Mouse (Mus musculus) ES-Bruce4 (cell line): Measurements from ENCODE around the gene BC051665. TPM values are rescaled to one million over a fixed set of nuclear protein-coding genes. Genes with fewer than 3 reads are reported as not detected.

Experiments used
- H3K27ac ChIP-seq: 2 replicates; pipeline ENCODE4 v1.5.1; 2012; ENCODE audit warnings: low read length, inconsistent platforms; ENCODE audit not compliant: insufficient read depth
- H3K27me3 ChIP-seq: 2 replicates; pipeline ENCODE4 v1.6.1; 2012; ENCODE audit warnings: mild to moderate bottlenecking, low read length, inconsistent platforms; ENCODE audit not compliant: control insufficient read depth, poor library complexity, insufficient read depth, severe bottlenecking
- H3K36me3 ChIP-seq: 2 replicates; pipeline ENCODE4 v1.6.1; 2012; ENCODE audit warnings: inconsistent platforms, mild to moderate bottlenecking, low read length, moderate library complexity; ENCODE audit not compliant: control insufficient read depth, poor library complexity, insufficient read depth, severe bottlenecking
- H3K4me1 ChIP-seq: one replicate; pipeline ENCODE4 v1.8.1; 2011; ENCODE audit warnings: low read length; ENCODE audit not compliant: control insufficient read depth, insufficient read depth
- H3K4me3 ChIP-seq: 2 replicates; pipeline ENCODE4 v1.5.1; 2011; ENCODE audit warnings: low read depth, mild to moderate bottlenecking, low read length
- H3K9ac ChIP-seq: 2 replicates; pipeline ENCODE4 v1.6.1; 2012; ENCODE audit warnings: low read depth, mild to moderate bottlenecking, inconsistent platforms; ENCODE audit not compliant: poor library complexity, severe bottlenecking
- H3K9me3 ChIP-seq: replicated peaks from 2 replicates; pipeline ENCODE4 v1.6.1; 2012; ENCODE audit warnings: mild to moderate bottlenecking, low read length, inconsistent platforms; ENCODE audit not compliant: control insufficient read depth, poor library complexity, insufficient read depth, severe bottlenecking
- CTCF ChIP-seq: IDR thresholded peaks from one replicate; pipeline ENCODE4 v1.8.1; 2011; ENCODE audit warnings: low read depth, low read length
- EP300 ChIP-seq: IDR thresholded peaks from 2 replicates; pipeline ENCODE4 v1.6.1; 2011; ENCODE audit warnings: low read depth, low read length; ENCODE audit not compliant: insufficient read depth
- POLR2A ChIP-seq: IDR thresholded peaks from one replicate; pipeline ENCODE4 v1.8.1; 2011; ENCODE audit warnings: low read length; ENCODE audit not compliant: insufficient read depth
- polyA plus RNA-seq: library from polyadenylated mRNA; stranded (reverse); fragments of >200 nt; gene quantifications from 2 replicates; pipeline ENCODE4 v1.2.4, GENCODE M21; 2011; ENCODE audit warnings: low read depth; ENCODE audit not compliant: missing spikeins, insufficient read depth, insufficient read length

BC051665 gene
- polyA plus RNA-seq, 1 experiment = not detected

DNA sequence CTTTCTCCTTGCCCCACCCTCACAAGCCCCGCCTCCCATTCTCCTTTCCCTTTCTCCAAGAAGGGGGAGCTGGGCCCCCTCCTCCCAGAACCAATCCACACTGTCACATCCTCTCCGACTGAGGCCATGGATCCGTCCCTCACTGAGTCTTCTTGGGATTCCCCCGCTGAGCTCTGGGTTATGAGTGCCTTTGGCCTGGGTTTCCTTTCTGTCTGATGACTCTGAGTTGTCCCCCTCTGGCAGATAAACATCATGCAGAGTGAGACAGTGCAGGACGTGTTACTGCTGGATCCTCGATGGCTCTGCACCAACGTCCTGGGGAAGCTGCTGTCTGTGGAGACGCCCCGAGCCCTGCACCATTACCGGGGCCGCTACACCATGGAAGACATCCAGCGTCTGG, 25.8 kb downstream of the BC051665 start:
- TF ChIP-seq POLR2A (no peak), EP300 (no peak), CTCF (no peak)

DNA sequence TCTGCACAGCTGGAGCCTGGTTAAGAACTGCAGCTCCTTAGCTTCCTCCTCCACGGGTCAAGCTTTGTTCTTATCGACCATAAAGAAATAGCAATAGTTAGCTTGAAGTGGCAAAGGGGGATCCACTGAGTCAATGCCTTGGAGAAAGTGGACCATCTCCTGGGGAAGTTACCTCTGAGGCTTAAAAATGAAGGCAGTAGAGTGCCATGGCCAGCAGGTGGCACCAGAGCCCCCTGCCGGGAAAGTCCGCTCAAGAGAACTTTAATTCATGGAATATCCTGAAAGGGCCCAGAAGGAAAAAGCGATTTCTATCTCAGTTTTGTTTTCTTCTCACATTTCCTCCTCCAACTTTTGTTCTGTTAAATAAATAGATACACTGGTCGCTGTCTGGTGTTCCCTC, 27.0 kb downstream of the BC051665 start:
- TF ChIP-seq EP300 (no peak), POLR2A (no peak), CTCF (peak; percentile 70)
- Histone ChIP-seq H3K9ac (no peak overlapping the region), H3K4me1 (no peaks in the 10 kb centered on the region), H3K9me3 (no peaks in the 10 kb centered on the region), H3K27me3 (no peaks in the 10 kb centered on the region), H3K27ac (no peak overlapping the region), H3K36me3 (no peaks in the 10 kb centered on the region), H3K4me3 (no peak overlapping the region)

More for the DNA sequence above, 25.8 kb downstream of the BC051665 start:
- H3K4me3 ChIP-seq = no peak overlapping the region
- H3K4me1 ChIP-seq = no peaks in the 10 kb centered on the region
- H3K9me3 ChIP-seq = no peaks in the 10 kb centered on the region
- H3K27me3 ChIP-seq = no peaks in the 10 kb centered on the region
- H3K27ac ChIP-seq = no peak overlapping the region
- H3K9ac ChIP-seq = no peak overlapping the region
- H3K36me3 ChIP-seq = no peaks in the 10 kb centered on the region

DNA sequence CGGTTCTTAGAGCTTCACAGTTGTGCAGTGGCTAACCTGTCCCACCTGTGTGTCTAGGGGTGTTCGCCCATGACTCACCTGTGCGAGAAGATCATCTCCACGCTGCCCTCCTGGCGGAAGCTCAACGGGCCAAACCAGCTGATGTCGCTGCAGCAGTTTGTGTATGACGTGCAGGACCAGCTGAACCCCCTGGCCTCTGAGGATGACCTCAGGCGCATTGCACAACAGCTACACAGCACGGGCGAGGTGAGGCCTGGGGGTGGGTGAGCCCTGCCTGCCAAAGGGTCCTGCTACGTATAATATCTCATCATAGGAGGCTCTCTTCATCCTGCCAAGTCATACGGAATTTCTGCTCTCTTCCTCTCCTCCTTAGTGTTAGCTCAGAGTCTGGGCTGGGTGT, 28.9 kb downstream of the BC051665 start:
- no peak overlapping the region for H3K9ac ChIP-seq
- H3K36me3 ChIP-seq = no peaks in the 10 kb centered on the region
- H3K4me1 ChIP-seq = no peaks in the 10 kb centered on the region
- no peaks in the 10 kb centered on the region for H3K27me3 ChIP-seq
- no peak for TF ChIP-seq POLR2A
- H3K9me3 ChIP-seq = no peaks in the 10 kb centered on the region
- no peak overlapping the region for H3K27ac ChIP-seq
- H3K4me3 ChIP-seq = no peak overlapping the region

DNA sequence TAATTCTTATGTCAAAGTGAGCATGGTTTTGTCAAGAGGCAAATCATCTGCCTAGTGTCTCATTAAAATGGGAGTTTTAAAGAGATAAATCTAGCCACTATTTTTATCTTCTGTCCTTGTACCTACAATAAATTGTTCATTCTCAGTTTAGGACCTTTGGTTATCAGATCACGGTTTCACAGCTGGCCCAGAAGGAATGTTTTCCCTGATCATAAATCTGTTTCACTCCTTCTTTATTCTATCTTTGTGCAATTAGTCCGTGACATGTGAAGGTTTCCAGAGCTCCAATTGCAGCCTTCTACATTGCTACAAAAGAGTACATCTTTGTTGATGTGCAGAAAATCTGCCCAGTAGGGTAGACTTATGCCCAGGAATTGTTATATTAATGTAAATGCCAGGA, 30.9 kb downstream of the BC051665 start:
- Histone ChIP-seq H3K9ac (no peak overlapping the region), H3K4me1 (no peaks in the 10 kb centered on the region), H3K4me3 (no peak overlapping the region), H3K36me3 (0 out of 2 replicates have a peak, but pooled peaks cover 3% of the 10 kb centered on the region), H3K27me3 (no peaks in the 10 kb centered on the region), H3K9me3 (no peaks in the 10 kb centered on the region), H3K27ac (no peak overlapping the region)
- TF ChIP-seq POLR2A (no peak), CTCF (no peak), EP300 (no peak)

DNA sequence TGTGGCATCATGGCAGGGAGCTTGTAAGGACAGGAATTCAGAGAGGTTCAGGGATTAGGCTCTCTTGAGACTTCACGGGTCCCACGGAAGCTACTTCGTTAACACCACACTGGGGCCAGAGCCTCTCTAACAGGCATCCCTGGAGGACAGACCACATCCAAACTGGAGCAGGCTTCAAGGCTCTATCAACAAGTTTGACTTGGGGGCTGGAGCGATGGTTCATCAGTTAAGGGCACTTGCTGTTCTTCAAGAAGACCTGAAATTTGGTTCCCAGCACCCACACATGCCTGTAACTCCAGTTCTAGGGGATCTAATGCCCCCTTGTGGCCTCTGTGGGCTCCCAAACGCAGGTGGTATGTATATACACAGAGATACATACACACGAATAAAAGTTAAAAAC, 32.9 kb downstream of the BC051665 start:
- Histone ChIP-seq H3K27me3 (no peaks in the 10 kb centered on the region), H3K4me3 (no peak overlapping the region), H3K9me3 (no peaks in the 10 kb centered on the region), H3K36me3 (0 out of 2 replicates have a peak, but pooled peaks cover 3% of the 10 kb centered on the region), H3K9ac (no peak overlapping the region), H3K4me1 (no peaks in the 10 kb centered on the region), H3K27ac (no peak overlapping the region)
- TF ChIP-seq POLR2A = no peak

DNA sequence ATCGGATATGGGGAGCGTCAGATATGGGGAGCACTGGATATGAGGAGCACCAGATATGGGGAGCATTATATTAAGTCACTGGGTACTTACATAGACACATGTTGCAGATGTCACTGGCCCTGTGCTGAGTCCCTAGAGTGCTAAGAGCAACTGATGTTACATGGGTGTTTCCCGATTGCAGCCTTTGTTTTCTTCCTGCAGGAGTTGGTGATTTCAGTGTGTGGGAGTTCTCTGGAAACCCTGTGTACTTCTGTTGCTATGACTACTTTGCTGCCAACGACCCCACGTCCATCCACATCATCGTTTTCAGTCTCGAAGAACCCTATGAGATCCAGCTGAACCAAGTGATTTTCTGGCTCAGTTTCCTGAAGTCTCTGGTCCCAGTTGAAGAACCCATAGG, 35.2 kb downstream of the BC051665 start:
- Histone ChIP-seq H3K9me3 (no peaks in the 10 kb centered on the region), H3K36me3 (0 out of 2 replicates have a peak, but pooled peaks cover 3% of the 10 kb centered on the region), H3K27me3 (no peaks in the 10 kb centered on the region), H3K9ac (no peak overlapping the region), H3K27ac (no peak overlapping the region), H3K4me3 (no peak overlapping the region), H3K4me1 (no peaks in the 10 kb centered on the region)
- TF ChIP-seq EP300 (no peak), CTCF (no peak), POLR2A (no peak)

DNA sequence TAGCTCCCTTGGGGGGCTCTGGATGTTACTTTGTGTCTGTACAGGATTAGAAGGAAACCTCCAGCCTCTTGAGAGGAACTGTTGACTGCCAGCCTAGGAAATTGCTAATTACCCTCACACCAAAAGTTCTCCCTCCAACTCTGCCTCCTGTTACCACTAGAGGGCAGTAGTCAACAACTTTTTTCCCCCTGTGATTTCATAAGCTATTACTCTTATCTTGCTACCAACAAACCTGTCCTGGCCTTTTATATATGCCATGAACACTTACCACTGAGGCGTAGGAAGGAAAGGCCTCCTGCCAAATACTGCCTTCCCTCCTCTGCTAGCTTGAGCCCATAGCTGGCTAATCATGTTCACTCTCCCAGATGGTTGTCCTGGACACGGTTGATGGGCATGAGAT, 37.6 kb downstream of the BC051665 start:
- Histone ChIP-seq H3K4me3 (no peak overlapping the region), H3K4me1 (no peaks in the 10 kb centered on the region), H3K27me3 (no peaks in the 10 kb centered on the region), H3K27ac (no peak overlapping the region), H3K9ac (no peak overlapping the region), H3K36me3 (0 out of 2 replicates have a peak, but pooled peaks cover 3% of the 10 kb centered on the region), H3K9me3 (no peaks in the 10 kb centered on the region)
- TF ChIP-seq POLR2A (no peak), EP300 (no peak), CTCF (peak; percentile 17)
